Mouse (Mus musculus): ENCODE measurements around the gene Rgs7.
A peak's percentile ranks its signal among the peaks of the same experiment; 100 is the strongest.

Rgs7 gene

DNA sequence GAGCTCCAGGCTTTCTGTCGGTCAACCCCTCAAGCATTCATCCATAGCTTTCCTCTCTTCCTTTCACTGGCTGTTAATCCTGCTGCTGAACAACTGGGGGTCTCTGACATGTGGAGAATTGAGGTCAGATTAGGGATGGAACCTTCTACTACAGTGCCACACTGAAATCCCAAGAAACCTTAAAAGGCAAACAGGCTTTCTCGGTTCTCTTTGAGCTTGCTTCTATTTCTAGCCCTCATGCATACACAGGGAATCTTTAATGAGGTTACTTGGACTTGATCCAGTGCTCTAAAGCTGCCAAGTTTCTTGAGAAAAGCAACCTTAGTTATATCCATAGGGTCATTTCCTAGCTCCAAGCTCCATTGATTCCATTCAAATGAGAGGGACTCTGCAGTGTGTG lies 363.8 kb downstream of the Rgs7 start:
- DNase-seq: peak; percentile 86

DNA sequence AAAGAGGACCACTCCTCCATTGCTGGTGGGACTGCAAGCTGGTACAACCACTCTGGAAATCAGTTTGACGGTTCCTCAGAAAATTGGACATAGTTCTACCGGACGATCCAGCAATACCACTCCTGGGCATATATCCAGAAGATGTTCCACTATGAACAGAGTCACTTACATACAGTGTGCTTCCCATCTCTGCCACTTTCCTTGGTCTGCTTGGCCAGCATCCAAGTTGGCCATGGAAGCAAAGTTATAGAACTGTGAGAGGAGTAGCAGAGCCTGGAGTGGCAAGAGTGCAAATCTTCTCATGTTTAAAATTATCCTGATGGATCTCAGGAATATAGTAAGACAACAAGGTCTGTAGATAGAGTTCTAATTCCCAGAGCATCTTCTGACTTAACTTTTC lies 367.9 kb downstream of the Rgs7 start:
- DNase-seq: peak; percentile 21

DNA sequence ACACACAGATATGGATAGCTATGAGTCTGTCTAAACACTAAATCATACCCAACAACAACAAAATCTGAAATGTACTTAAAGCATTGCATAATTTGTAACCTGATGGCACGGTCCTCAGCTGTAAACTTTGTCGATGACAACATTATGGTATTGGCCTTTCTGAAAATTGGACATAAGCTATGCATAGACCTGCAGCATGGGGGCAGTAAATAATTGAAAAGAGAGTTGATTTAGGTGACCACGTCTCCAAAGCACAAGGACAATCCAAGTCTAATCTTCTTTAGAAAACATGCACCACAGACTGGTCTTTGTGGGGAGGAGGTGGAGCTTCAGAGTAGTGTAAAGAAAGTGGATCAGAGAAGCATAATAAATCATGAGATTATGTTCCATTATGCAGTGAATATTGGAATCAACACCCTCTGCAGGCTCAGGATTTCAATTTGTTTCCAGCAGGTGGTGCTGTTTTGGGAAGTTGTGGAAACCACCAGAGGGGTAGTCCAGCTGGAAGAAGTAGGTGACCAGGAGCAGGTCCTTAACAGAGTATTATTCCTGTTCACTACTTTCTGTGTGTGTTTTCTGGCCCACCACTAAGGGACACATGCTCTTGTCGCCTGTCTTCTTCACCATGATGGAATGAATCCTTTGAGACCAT lies 373.3 kb downstream of the Rgs7 start:
- peak; percentile 35 for DNase-seq

DNA sequence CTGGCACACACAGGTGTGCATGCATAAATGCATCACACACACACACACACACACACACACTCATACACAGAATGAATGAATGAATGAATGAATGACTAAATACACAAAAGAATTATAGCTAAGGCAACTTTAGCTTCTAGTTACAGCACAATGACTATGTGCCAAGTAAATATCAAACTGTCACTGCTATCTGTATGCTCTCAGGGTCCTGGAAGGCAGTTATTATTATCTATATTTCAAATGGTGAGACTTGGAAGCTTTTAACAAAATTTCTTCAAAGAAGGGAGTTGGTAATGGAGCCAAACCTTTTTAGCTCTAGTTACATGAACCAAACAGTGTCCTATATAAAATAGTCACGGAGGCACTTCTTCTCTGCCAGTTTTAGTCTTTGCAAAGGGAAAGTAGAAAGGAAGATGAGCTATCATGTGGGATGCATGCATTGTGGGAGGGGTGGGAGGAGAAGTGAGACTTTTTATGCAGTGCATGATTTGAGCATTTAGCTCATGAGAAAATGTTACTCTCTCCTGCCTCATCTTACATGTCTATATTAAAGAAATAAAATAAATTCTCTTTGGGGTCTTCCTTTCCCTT lies 383.9 kb downstream of the Rgs7 start:
- DNase-seq: no peak

DNA sequence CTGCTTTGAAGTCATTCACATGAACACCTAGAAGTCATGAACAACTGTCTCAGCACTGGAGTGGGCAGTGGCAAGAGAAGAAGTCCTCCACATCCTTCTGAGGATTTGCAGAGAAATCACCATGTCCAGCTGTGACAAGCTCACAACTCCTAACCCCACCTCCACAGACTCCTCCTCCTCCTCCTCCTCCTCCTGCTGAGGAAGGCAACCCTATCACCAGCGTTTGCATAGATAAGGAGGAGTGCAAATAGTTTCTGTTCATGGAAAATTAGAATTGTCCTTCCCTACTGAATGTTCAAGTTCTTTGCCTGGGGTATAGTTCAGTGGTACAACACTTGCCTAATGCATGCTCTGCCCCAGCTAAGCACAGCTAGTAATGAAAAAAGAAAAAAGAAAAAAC lies 386.0 kb downstream of the Rgs7 start:
- DNase-seq: no peak

DNA sequence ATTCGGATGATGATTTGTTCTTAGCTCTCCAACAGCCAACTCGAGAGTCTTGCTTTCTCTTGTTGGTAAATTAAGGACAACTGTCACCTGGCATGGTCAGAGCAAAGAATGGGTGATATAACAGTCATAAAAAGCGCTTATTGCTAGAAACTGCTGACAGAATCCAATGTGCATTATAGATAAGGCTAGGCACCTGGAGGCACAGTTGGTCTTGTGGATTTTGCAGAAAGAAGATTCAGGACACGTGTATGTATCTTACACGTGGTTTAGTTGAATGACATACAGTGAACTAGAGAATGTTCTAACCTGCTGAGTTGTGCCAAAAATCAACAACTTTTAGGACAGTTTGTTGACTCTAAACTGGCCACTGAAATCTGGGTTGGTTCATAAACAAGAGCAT lies 386.9 kb downstream of the Rgs7 start:
- no peak for DNase-seq

DNA sequence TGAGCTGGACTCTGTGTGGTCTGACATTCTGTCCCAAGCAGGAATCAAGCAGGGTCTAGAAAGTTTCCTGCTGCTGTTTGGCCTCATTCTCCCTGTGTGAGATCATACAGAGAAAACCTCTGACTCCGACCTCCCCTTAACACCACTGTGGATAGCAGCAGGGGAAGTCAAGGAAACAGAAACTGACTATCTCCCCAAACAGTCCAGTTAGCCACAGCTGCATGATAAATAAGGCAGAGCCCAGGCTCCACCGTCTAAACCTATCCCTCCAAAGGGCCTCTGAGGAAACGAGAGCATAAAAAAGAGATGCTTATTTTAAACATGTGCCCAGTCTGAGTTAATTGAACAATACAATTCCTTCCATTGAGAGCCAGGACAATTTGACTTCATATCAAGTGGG lies 395.3 kb downstream of the Rgs7 start:
- DNase-seq: no peak

DNA sequence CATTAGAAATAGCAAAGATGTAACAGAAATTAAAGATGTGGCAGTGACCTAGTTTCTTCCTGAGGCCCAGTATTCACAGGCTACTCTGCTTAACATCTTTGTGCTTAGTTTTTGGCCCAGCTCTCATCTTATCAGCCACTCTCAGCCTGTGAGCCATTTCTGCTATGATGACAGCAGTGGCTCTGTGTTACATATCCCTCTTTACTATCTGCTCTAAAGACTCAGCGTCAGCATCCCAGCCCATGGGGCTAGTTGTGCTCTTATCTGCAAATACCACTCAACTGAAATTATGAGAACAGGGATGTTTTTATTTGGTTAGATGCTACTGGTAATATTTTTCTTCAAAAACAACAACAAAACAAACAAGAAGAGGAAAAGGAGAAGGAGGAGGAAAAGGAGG lies 410.2 kb downstream of the Rgs7 start:
- no peak for DNase-seq

DNA sequence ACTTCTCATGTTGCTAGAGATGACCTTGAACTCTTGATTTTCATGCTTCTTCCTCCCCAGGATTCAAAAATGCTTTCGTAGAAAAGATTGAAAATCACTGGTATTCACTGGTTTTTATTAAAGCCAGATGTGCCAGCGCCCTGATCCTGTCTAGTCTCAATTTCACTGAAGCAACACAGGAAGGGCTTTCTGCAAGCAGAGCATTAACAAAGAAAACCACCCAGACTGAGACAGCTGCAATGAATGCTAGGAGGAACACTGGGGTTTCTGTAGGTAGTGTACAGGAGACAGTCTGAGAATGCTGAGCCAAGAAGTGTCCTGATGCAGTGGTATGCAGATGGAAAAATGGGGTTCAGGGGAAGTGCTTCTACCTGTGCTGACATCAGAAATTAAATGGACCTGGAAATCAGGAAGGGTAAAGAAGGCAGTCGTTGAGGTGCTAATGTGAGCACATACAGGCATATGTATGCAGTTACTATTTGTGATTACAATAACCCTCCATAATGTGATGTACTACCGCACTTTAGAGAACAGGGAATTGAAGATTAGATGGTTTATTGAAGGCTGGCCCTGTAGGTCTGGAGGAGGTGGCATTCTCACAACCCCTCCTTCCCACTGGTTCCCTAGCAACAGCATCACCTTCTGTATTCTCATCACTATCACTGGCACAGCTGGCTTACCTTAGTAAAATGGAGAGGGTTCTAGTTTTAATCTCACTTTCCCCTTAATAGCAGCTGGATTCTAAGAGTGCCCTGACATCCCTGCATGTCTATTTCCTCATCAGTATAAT lies 412.3 kb downstream of the Rgs7 start:
- DNase-seq: no peak

DNA sequence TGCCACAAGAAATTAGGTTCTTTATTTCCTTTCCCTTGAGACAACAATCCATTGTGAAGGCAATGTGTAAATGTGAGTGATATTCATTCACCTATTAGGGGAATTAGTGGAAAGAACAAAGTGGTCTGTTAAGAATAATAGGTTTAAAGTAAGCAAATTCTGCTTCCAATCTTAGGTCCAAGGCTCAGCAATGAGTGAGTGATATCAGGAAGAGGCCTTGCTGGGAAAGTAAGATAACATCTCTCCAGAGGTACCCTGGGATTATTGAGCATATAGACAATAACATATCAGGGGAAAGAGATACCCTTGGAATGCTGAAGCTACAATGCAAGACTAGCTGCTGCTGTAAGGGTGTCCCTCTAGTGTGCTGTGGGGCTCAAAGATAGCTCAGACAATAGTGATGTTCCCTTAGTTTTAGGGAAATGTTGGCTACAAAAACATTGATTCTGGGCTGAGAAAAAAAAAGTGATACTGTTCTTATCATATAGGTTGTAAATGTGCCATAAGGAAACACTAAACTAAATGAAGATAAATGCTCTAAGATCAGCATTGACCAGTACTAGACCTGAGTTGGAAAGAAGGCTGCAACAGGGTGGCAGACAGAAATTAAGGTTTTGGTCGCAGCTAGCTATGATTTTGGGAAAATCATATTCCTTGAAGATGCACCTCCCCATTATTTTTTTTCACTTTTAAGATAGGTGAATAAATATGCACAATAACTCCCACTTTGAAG lies 418.6 kb downstream of the Rgs7 start:
- no peak for DNase-seq

DNA sequence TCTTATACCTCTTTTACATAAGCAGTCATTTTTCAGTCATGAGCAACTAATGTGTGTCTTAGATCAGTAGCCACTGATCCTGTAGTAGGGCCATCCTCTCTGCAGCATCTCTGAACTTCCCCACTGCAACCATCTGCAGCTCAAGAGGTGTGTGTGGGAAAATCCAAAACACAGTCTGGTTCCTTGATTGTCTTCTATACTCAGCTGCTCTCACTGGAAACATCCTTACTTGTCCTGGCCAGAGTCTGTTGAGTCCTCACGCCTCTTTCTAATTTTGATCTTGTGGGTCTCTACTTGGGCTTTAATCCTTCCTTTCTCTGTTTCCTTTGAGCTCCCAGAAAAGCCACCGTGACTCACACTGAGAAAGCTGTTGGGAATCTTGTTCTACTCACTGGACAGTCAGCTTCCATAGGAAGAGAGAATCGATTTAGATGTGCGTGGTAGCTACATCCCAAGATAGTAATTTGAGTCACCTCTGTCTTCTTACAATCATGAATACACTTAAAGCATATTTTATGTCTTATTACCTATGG lies 422.5 kb downstream of the Rgs7 start:
- DNase-seq: no peak

DNA sequence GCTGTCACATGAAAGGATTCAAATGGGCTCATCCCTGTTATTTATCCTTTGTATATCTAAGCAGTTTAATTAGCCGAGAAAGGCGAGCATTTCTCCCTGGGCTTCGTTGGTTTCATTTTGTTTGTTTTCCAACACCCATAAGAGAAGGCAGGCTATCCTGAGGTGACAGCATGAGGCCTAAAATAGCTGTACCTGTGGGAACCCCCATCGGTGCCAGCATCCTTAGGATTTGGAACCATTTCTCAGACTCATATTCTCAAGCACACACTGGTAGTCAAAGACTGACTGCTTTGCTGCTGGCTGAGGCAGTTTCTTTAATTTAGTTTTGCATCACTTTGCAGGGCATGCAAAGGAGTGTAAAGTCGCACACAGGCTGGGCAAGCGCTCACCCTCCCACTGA lies 443.2 kb downstream of the Rgs7 start:
- DNase-seq: peak; percentile 25

DNA sequence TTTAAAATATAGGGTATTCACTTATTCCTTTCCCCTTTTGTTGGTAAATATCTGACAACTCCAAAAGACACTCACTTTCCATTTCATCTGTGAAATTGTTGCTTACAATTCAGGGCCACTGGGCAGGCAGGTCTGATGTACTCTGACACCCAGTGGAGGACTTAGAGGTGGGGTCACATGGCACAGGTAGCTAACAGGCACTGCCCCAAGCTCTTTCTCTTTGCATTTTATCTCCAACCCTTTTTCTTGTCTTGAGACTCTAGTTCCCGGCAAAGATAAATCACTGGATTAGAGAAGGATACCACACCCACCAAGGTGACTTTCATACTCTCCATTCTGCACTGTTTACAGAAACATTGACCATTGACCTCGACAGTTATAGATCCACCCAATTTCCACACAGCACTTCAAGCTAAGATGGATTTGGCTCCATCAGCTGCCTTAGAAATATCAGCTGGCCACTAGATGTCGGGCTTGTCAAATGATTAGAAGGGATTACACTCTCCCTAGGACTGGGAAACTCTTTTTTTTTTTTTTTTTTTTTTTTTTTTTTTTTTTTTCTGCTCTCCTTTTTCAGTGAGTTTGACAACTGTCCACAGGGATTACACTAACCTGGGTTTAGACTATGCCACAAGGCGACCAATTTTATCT lies 451.0 kb downstream of the Rgs7 start:
- DNase-seq: peak; percentile 72

DNA sequence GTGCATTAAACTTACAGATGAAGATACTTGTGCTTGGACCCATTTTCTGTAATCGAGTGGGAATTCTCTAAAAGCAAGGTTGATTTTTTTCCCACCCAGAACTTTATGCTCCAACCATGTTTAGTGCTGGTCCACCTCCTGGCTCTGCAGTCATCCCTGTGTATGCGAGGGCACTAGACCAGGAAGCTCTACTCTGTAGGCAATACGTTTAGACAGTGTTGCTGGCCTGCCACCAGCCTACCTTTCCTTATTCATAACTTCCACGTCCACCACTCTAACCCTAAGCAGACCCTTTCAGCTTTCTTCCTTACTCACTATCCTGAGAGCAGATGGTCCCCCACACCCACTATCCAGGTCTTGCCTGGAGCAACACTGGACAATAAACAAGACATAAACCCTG lies 452.3 kb downstream of the Rgs7 start:
- DNase-seq: no peak

DNA sequence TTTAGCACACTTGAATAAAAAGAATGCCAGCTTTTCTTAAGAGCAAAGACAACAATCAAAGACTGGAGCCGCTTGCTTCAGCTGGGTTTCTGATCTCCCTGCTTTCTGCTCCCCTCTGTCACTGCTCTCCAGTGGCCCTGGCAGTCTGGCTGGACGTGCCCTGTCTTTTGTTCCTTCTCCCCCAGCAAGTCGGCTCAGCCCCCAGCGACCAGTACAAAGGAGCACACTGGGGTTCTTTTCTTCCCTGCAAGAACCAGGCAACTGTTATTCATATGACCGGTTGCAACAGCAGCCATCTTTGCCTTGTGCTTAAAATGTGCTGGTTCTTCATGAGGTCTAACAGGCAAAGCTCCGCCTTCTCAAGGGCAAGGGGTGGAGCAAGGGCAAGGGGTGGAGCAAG lies 452.7 kb downstream of the Rgs7 start:
- no peak for DNase-seq

DNA sequence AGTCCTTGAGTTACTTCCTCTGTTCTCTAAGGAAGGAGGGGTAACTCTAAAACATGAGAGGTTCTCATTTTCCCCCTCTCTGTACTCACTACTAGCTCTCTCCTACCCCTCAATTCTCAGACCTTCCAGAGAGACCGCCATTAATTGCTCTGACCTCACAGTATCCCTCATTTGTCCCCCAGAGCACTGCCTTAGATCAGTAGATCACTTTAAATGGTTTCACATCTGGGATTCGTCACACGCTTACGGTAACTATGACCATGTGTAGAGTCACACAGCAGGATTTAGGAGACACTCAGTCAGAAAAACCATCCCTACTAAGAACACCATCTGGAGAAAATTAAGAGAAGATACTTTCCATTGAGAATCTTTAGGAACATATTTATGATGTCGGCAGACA lies 456.8 kb downstream of the Rgs7 start:
- no peak for DNase-seq

DNA sequence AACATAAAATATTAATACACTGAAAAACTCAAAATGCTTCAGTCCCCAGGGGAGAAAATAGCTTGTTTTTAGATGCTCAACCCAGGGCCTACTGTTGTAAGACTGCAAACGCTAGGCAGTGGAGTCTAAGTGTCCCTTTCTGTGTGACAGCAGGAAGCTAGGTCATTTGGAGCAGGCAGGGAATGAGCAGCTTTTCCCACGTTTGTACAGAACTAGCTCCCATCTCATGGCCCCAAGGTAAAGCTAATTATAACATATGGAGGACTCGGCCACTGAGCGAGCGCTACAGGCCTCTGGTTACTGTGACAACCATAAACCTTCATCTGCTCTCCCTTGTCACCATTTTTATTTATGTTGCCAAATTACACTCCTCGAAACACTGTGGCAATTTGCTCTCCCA lies 460.3 kb downstream of the Rgs7 start:
- DNase-seq: no peak

DNA sequence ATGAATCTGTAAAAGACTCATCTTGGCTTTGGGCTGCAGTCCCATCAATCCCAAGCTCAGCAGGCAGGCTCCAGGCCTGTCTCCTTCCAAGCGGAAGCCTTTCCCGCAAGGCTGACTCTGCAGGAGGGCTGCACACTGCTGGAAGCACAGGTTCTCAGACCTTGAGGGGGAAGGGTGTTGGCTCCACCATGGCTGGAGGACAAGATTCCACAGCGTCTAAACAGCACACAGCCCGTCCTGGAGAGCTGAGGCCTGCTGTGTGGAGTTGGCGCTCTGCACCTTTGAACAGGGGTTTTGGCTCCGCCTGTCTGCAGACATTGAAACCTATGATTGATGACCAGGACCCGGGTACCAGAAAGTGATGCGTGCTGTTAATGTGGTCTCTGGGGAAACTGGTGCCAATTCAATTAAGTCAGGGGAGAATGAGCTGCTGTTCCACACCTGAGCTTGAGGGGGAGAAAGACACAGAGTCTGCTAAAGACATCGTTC lies 463.5 kb downstream of the Rgs7 start:
- no peak for DNase-seq

DNA sequence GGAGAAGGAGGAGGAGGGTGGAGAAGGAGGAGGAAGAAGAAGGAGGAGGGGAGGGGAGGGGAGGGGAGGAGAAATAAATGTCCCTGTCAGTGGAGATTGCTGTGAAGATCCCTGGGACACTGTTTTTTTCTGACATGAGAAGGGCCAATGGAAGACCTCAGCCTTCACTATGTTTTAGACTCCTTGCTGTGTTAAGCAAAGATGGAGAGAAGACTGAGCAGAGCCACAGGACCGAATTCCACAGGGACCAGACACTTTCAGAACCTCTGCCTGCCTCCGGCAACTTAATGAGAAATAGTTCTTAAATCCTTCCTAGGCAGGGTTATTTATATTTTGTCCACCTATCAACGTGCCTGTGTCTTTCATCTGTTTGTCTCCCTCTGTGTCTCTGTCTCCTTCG lies 464.0 kb downstream of the Rgs7 start:
- DNase-seq: no peak

DNA sequence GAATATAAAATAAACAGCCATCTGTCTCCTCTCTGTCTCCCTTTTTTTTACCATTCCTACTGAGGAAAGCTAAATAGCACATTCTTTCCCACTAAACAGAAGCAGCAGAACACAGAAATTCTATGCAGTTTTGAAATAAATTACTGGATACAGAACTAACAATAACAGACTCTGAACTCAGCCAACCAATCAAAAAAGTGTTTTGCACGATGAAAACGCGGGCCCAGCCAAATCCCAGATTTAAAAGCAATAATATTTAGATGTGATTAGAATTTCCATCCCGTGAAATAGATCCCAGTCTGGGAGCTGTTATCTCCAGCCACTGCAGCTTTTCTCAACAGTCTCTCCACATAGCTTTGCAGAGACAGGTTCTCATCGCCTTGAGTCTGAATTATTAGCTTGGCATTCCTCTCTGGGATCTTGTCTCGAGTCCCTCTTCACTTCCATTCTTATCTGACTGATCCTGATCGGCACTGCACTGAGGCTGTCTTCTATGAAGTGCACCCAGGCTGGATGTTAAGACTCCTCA lies 466.5 kb downstream of the Rgs7 start:
- DNase-seq: no peak

DNA sequence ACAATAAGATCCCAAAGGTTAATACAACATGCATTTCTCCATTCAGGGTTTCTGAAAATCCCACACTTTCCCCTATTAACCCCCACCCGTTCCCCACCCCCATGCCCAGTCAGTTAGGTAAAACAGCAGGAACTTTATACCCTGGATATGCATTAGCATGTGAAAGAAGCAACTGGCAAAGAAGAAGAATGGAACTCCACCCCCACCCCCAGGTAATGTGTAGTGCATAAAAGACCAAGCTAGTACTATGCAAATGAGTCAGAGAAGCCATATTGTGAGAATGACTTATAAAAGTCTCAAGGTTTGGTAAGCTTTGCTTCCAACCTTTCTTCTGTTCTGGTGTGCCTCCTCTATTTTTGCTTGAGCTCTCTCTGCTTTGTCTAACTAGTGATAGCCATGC lies 468.2 kb downstream of the Rgs7 start:
- DNase-seq: no peak
